Mouse (Mus musculus) embryonic fibroblast, embryonic 13.5 days (primary cell): Measurements from ENCODE around the gene Slc31a1.

Source experiments
- CTCF ChIP-seq: IDR thresholded peaks from 2 replicates; pipeline ENCODE4 v1.5.1; 2011; ENCODE audit warnings: mild to moderate bottlenecking, control low read depth, low read length, moderate library complexity, borderline replicate concordance; ENCODE audit not compliant: insufficient read depth
- POLR2A ChIP-seq: IDR thresholded peaks from 2 replicates; pipeline ENCODE4 v1.6.1; 2011; ENCODE audit warnings: low read depth, mild to moderate bottlenecking, control low read depth, low read length, moderate library complexity

DNA sequence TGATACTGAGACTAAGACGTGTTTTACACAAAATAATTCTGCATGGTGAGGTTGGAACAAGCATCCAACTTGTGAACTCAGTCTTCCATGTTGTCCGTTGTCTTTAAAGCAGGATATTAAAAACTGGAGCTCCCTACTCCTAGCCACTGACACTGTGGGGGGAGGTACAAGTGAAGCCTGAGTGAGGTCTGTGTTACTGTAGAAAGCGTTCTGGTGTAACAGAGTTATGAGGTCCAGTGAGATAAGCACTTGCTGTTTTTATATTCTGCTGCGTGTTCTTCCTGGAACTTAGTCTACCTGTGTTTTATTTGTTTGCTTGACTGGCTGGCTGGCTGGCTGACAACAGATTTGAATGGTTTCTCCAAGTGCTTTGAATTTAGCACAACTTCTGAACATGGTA is 13.8 kb downstream of the Slc31a1 start:
- TF ChIP-seq CTCF: no peak
- no peak for TF ChIP-seq POLR2A
